Mouse (Mus musculus): ENCODE data around the gene Ccna1. TPM values are rescaled to one million over a fixed set of nuclear protein-coding genes. Genes with fewer than 3 reads are reported as not detected.

The Ccna1 gene
- polyA plus RNA-seq, 1 experiment from 2014 or later, result 1.2 TPM

- Histone ChIP-seq H3K4me1 (replicated peaks) (peaks cover 5% of the 10 kb centered on the region; the same call in 1 of the 2 replicates), H3K4me2 (no peak overlapping the region), H3K9ac (no peak overlapping the region), H3K27ac (no peak overlapping the region), H3K9me3 (replicated peaks) (no peaks in the 10 kb centered on the region), H3K4me3 (no peak overlapping the region), H3K36me3 (no peaks in the 10 kb centered on the region), H3K27me3 (no peaks in the 10 kb centered on the region)
- 76% methylated on average over 5 of the region's 5 CpGs for WGBS
- no peak for ATAC-seq (replicated peaks; ENCODE audit: insufficient number of reproducible peaks, insufficient read depth, low FRiP score, low read depth)
Measured at GRCm38 (mm10) chr3:55086948-55087347, 31.6 kb upstream of the Ccna1 start.

- H3K27me3 ChIP-seq, result no peaks in the 10 kb centered on the region
- no peak overlapping the region for H3K4me3 ChIP-seq
- 53% methylated on average over 3 of the region's 3 CpGs for WGBS
- no peak overlapping the region for H3K9ac ChIP-seq
- H3K9me3 ChIP-seq (replicated peaks), result no peaks in the 10 kb centered on the region
- H3K36me3 ChIP-seq, result no peaks in the 10 kb centered on the region
- ATAC-seq (replicated peaks; ENCODE audit: insufficient number of reproducible peaks, insufficient read depth, low FRiP score, low read depth), result no peak
- no peak overlapping the region for H3K4me2 ChIP-seq
- no peak overlapping the region for H3K27ac ChIP-seq
- H3K4me1 ChIP-seq (replicated peaks), result peaks cover 5% of the 10 kb centered on the region; the same call in 1 of the 2 replicates
Measured at GRCm38 (mm10) chr3:55085716-55086115, 30.4 kb upstream of the Ccna1 start.

- ATAC-seq (replicated peaks; ENCODE audit: insufficient number of reproducible peaks, insufficient read depth, low FRiP score, low read depth), result no peak
- Histone ChIP-seq H3K4me2 (no peak overlapping the region), H3K4me3 (no peak overlapping the region), H3K4me1 (replicated peaks) (peaks cover 5% of the 10 kb centered on the region; the same call in 1 of the 2 replicates), H3K36me3 (no peaks in the 10 kb centered on the region), H3K27ac (no peak overlapping the region), H3K27me3 (no peaks in the 10 kb centered on the region), H3K9me3 (replicated peaks) (no peaks in the 10 kb centered on the region), H3K9ac (no peak overlapping the region)
- WGBS, result 68% methylated on average over 6 of the region's 6 CpGs
Measured at GRCm38 (mm10) chr3:55084781-55085180, 29.5 kb upstream of the Ccna1 start.

- Histone ChIP-seq H3K9me3 (replicated peaks) (no peaks in the 10 kb centered on the region), H3K27me3 (no peaks in the 10 kb centered on the region), H3K36me3 (no peaks in the 10 kb centered on the region), H3K4me3 (no peak overlapping the region), H3K9ac (no peak overlapping the region), H3K4me1 (replicated peaks) (0 out of 2 replicates have a peak, but pooled peaks cover 3% of the 10 kb centered on the region), H3K27ac (no peak overlapping the region), H3K4me2 (no peak overlapping the region)
- 0 out of 2 replicates have a peak, but pooled peaks have one; percentile 55 for ATAC-seq (replicated peaks; ENCODE audit: insufficient number of reproducible peaks, insufficient read depth, low FRiP score, low read depth)
- WGBS, result 12% methylated on average over 6 of the region's 6 CpGs
Measured at GRCm38 (mm10) chr3:55080055-55080454, 24.8 kb upstream of the Ccna1 start.

GRCm38 (mm10) chr3:55079619-55080018 lies 24.3 kb upstream of the Ccna1 start:
- Histone ChIP-seq H3K4me1 (replicated peaks) (0 out of 2 replicates have a peak, but pooled peaks cover 3% of the 10 kb centered on the region), H3K4me3 (no peak overlapping the region), H3K9me3 (replicated peaks) (no peaks in the 10 kb centered on the region), H3K4me2 (no peak overlapping the region), H3K36me3 (no peaks in the 10 kb centered on the region), H3K9ac (no peak overlapping the region), H3K27me3 (no peaks in the 10 kb centered on the region), H3K27ac (no peak overlapping the region)
- no peak for ATAC-seq (replicated peaks; ENCODE audit: insufficient number of reproducible peaks, insufficient read depth, low FRiP score, low read depth)
- WGBS, result 57% methylated on average over 8 of the region's 8 CpGs

GRCm38 (mm10) chr3:55078233-55078632 lies 22.9 kb upstream of the Ccna1 start:
- no peaks in the 10 kb centered on the region for H3K9me3 ChIP-seq (replicated peaks)
- H3K4me2 ChIP-seq, result no peak overlapping the region
- no peak for ATAC-seq (replicated peaks; ENCODE audit: insufficient number of reproducible peaks, insufficient read depth, low FRiP score, low read depth)
- H3K4me1 ChIP-seq (replicated peaks), result 0 out of 2 replicates have a peak, but pooled peaks cover 3% of the 10 kb centered on the region
- WGBS, result 57% methylated on average over 6 of the region's 6 CpGs
- H3K9ac ChIP-seq, result no peak overlapping the region
- H3K4me3 ChIP-seq, result no peak overlapping the region
- H3K36me3 ChIP-seq, result no peaks in the 10 kb centered on the region
- H3K27ac ChIP-seq, result no peak overlapping the region
- H3K27me3 ChIP-seq, result no peaks in the 10 kb centered on the region

GRCm38 (mm10) chr3:55075294-55075648 lies 20.0 kb upstream of the Ccna1 start:
- no peak for ATAC-seq (replicated peaks; ENCODE audit: insufficient number of reproducible peaks, insufficient read depth, low FRiP score, low read depth)
- H3K27ac ChIP-seq, result no peak overlapping the region
- WGBS, result 75% methylated on average over 3 of the region's 3 CpGs

GRCm38 (mm10) chr3:55074576-55075293 lies 19.4 kb upstream of the Ccna1 start:
- Histone ChIP-seq H3K27me3 (no peaks in the 10 kb centered on the region), H3K9ac (no peak overlapping the region), H3K4me3 (no peak overlapping the region), H3K36me3 (no peaks in the 10 kb centered on the region), H3K4me1 (replicated peaks) (0 out of 2 replicates have a peak, but pooled peaks cover 3% of the 10 kb centered on the region), H3K4me2 (no peak overlapping the region), H3K27ac (no peak overlapping the region), H3K9me3 (replicated peaks) (no peaks in the 10 kb centered on the region)
- WGBS, result 80% methylated on average over 6 of the region's 6 CpGs
- no peak for ATAC-seq (replicated peaks; ENCODE audit: insufficient number of reproducible peaks, insufficient read depth, low FRiP score, low read depth)

More at GRCm38 (mm10) chr3:55075294-55075648, 20.0 kb upstream of the Ccna1 start:
- H3K27me3 ChIP-seq, result no peaks in the 10 kb centered on the region
- no peak overlapping the region for H3K9ac ChIP-seq
- no peaks in the 10 kb centered on the region for H3K9me3 ChIP-seq (replicated peaks)
- H3K4me2 ChIP-seq, result no peak overlapping the region
- H3K4me1 ChIP-seq (replicated peaks), result 0 out of 2 replicates have a peak, but pooled peaks cover 3% of the 10 kb centered on the region
- H3K36me3 ChIP-seq, result no peaks in the 10 kb centered on the region
- H3K4me3 ChIP-seq, result no peak overlapping the region

GRCm38 (mm10) chr3:55067791-55068434 lies 12.6 kb upstream of the Ccna1 start:
- peaks cover 6% of the 10 kb centered on the region for H3K27me3 ChIP-seq
- no peak overlapping the region for H3K4me2 ChIP-seq
- WGBS, result 22% methylated on average over 7 of the region's 7 CpGs
- no peak for ATAC-seq (replicated peaks; ENCODE audit: insufficient number of reproducible peaks, insufficient read depth, low FRiP score, low read depth)
- H3K36me3 ChIP-seq, result no peaks in the 10 kb centered on the region
- H3K4me1 ChIP-seq (replicated peaks), result no peaks in the 10 kb centered on the region
- H3K9me3 ChIP-seq (replicated peaks), result no peaks in the 10 kb centered on the region
- H3K4me3 ChIP-seq, result no peak overlapping the region
- no peak overlapping the region for H3K27ac ChIP-seq
- no peak overlapping the region for H3K9ac ChIP-seq

- H3K36me3 ChIP-seq, result no peaks in the 10 kb centered on the region
- no peak overlapping the region for H3K4me3 ChIP-seq
- WGBS, result 58% methylated on average over 12 of the region's 12 CpGs
- no peaks in the 10 kb centered on the region for H3K4me1 ChIP-seq (replicated peaks)
- H3K27ac ChIP-seq, result no peak overlapping the region
- H3K27me3 ChIP-seq, result peaks cover 6% of the 10 kb centered on the region
- ATAC-seq (replicated peaks; ENCODE audit: insufficient number of reproducible peaks, insufficient read depth, low FRiP score, low read depth), result no peak
- no peak overlapping the region for H3K4me2 ChIP-seq
- no peaks in the 10 kb centered on the region for H3K9me3 ChIP-seq (replicated peaks)
- no peak overlapping the region for H3K9ac ChIP-seq
Measured at GRCm38 (mm10) chr3:55066666-55067023, 11.3 kb upstream of the Ccna1 start.

GRCm38 (mm10) chr3:55065738-55066665 lies 10.7 kb upstream of the Ccna1 start:
- H3K36me3 ChIP-seq, result no peaks in the 10 kb centered on the region
- H3K27me3 ChIP-seq, result peaks cover 6% of the 10 kb centered on the region
- no peaks in the 10 kb centered on the region for H3K9me3 ChIP-seq (replicated peaks)
- 54% methylated on average over 14 of the region's 14 CpGs for WGBS
- ATAC-seq (replicated peaks; ENCODE audit: insufficient number of reproducible peaks, insufficient read depth, low FRiP score, low read depth), result no peak
- H3K27ac ChIP-seq, result no peak overlapping the region
- no peaks in the 10 kb centered on the region for H3K4me1 ChIP-seq (replicated peaks)
- no peak overlapping the region for H3K4me3 ChIP-seq
- no peak overlapping the region for H3K4me2 ChIP-seq
- H3K9ac ChIP-seq, result no peak overlapping the region
